ENCODE assay signal across 10 mouse cellular contexts in the genomic region with DNA sequence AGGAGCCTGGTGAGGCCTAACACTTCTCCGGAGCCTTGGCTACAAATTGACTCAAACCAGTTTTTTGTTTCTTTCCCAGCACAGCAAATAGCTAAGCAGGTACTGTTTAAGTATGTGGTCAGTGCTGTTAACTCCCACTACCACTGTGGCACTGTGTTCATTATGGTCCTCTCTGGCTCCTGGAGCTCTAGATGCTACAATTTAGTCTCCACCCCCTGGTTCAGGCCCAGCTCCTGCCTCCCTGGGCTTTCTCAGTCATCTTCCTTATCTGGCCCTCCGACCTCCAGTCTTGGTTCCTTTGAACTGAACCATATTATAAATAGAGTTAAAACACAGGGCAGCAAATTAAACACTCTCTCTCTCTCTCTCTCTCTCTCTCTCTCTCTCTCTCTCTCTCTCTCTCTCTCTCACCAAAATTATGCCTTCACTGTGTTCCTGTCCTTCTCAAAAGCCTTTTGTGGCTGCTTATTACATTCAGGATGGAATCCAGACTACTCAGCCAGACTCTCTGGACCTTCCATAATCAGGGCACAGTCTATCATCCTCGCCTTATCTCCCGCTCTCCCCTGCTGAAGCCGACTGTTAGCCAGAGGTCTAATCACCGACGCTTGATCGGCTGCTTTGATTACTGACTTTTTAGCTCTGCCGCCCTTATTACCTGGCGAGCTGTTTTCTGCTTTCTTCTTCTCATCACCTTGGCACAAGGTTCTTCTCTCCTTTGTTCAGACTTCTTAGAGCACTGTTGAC.
DNase-seq lines count a peak whose midpoint lies in the region; ATAC-seq and TF ChIP-seq lines count a peak whose summit lies in the region.
"Had no signal": no experiment of that assay in that cellular context is flagged by ENCODE, and none has a peak within 500 bp of the region (broad histone marks: within the 10 kb centered on the region; RNA-seq: fewer than 3 reads in every experiment).

No protein-coding gene starts in this region.

- no peak for TF ChIP-seq CTCF in liver, adult 2 months (IDR thresholded peaks at IDR 0.05; ENCODE audit: low read depth, low read length)

- no peaks in the 10 kb centered on the region for H3K9me3 ChIP-seq in hindbrain, embryonic 10.5 days
- no peaks in the 10 kb centered on the region for H3K9me3 ChIP-seq in hindbrain, embryonic 11.5 days (ENCODE audit: control insufficient read depth, low read length)

- 26% methylated on average over 10 of the region's 10 CpGs for WGBS in hindbrain, embryonic 10.5 days
- 26% methylated on average over 10 of the region's 10 CpGs for WGBS in hindbrain, embryonic 11.5 days
- 15% methylated on average over 10 of the region's 10 CpGs for WGBS in liver, adult 2 months

- no peak overlapping the region for H3K4me2 ChIP-seq in hindbrain, embryonic 11.5 days (replicated peaks; ENCODE audit: low read depth, low read length)

- H3K4me3 ChIP-seq in hindbrain, embryonic 10.5 days, result no peak overlapping the region
- H3K4me3 ChIP-seq in hindbrain, embryonic 11.5 days (ENCODE audit: low read depth, low read length), result no peak overlapping the region
- peak overlapping the region; percentile 56 for H3K4me3 ChIP-seq in liver, adult 2 months (ENCODE audit: insufficient read depth, low read depth, low read length)

- peaks cover 24% of the 10 kb centered on the region for H3K79me2 ChIP-seq in liver, adult 2 months (ENCODE audit: control insufficient read depth, insufficient read depth, low read length)

- peak overlapping the region; percentile 67; the same call in 1 of the 2 replicates for H3K27ac ChIP-seq in hindbrain, embryonic 10.5 days
- no peak overlapping the region for H3K27ac ChIP-seq in hindbrain, embryonic 11.5 days (ENCODE audit: low read depth, low read length)
- peak overlapping the region; percentile 94 for H3K27ac ChIP-seq in liver, adult 2 months (replicated peaks; ENCODE audit: insufficient read depth, low read depth, low read length)
- H3K27ac ChIP-seq: macrophage had no signal

- H3K27me3 ChIP-seq in hindbrain, embryonic 10.5 days (ENCODE audit: insufficient read depth, poor library complexity, severe bottlenecking), result peaks cover 16% of the 10 kb centered on the region; the same call in 1 of the 2 replicates
- H3K27me3 ChIP-seq in hindbrain, embryonic 11.5 days (ENCODE audit: control insufficient read depth, insufficient read depth, low read length), result no peaks in the 10 kb centered on the region
- no peaks in the 10 kb centered on the region for H3K27me3 ChIP-seq in liver, adult 2 months (ENCODE audit: control insufficient read depth, insufficient read depth, low read length)

- DNase-seq in hindbrain, embryonic 10.5 days (ENCODE audit: low spot score), result no peak
- no peak for DNase-seq in hindbrain, embryonic 11.5 days (ENCODE audit: low spot score)
- peak; percentile 35 for DNase-seq in MN1 (ENCODE audit: low spot score)
- DNase-seq in embryo, embryonic 10 days (ENCODE audit: low spot score), result peak; percentile 56
- DNase-seq in liver, adult 2 months (ENCODE audit: extremely low read depth, low read depth, low spot score), result peak; percentile 71
- no peak for DNase-seq in left cerebral cortex, adult 9 months (ENCODE audit: low spot score in 2 of 2)
- DNase-seq in cerebellum, adult 11 months, result no peak
- DNase-seq: cerebellum, adult 18-20 months; spleen, adult 18-20 months had no signal

- TF ChIP-seq POLR2A in liver, adult 2 months (IDR thresholded peaks at IDR 0.05; ENCODE audit: extremely low read depth, insufficient read depth, low read length), result no peak

- peaks cover 76% of the 10 kb centered on the region for H3K4me1 ChIP-seq in hindbrain, embryonic 10.5 days (replicated peaks)
- H3K4me1 ChIP-seq in hindbrain, embryonic 11.5 days (replicated peaks; ENCODE audit: control insufficient read depth, insufficient read depth, low read length), result peaks cover 8% of the 10 kb centered on the region
- peaks cover 42% of the 10 kb centered on the region for H3K4me1 ChIP-seq in liver, adult 2 months (ENCODE audit: control insufficient read depth, insufficient read depth, low read length)

- H3K36me3 ChIP-seq in hindbrain, embryonic 10.5 days, result no peaks in the 10 kb centered on the region
- no peaks in the 10 kb centered on the region for H3K36me3 ChIP-seq in hindbrain, embryonic 11.5 days (ENCODE audit: control insufficient read depth, insufficient read depth, low read length)
- no peaks in the 10 kb centered on the region for H3K36me3 ChIP-seq in liver, adult 2 months (ENCODE audit: control insufficient read depth, insufficient read depth, low read length)

- ATAC-seq in hindbrain, embryonic 11.5 days (ENCODE audit: low FRiP score), result no peak

- H3K9ac ChIP-seq in hindbrain, embryonic 11.5 days (ENCODE audit: low read depth, low read length), result no peak overlapping the region
- peak overlapping the region; percentile 80 for H3K9ac ChIP-seq in liver, adult 2 months (ENCODE audit: low read depth, low read length)

Comparison
In these comparisons a context has a peak if more than half of its experiments do, and no peak if none do; other contexts are left out.
1. DNase-seq: peak in MN1 (single experiment), embryo, embryonic 10 days (single experiment) and liver, adult 2 months (single experiment); none in hindbrain, embryonic 10.5 days (single experiment), hindbrain, embryonic 11.5 days (single experiment), left cerebral cortex, adult 9 months (0 of 2) and cerebellum, adult 11 months (single experiment).